Mouse (Mus musculus) mature B cell (primary cell): ENCODE data around the gene Rbfox1.

ENCODE experiments used
- in situ Hi-C: fragments of 300-500 bp; cut with MboI; formaldehyde crosslinking; loops from 2 replicates; pipeline ENCODE4 v1.14.3; 2019

The Rbfox1 gene

DNA sequence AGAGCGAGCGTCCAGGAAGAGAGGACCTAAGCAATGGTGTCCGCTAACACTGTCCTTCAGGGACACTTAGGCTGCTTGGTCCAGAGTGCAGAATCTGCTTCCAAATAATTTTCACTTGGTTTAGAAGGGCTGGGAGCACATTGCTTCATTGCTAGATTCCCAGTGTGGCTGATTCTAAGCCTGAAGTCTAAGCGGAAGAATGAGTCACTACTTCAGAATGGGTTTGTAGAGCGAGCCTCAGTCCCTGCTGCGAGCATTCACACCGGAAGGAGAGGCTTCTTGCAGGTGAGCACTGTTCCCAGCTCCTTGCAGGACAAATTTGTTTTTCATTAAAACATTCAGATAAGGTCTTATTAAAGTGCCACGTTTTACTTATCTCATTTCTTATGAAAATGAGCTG, 1151.8 kb downstream of the Rbfox1 start:
- in situ Hi-C loops: no loop called here

- in situ Hi-C loops: no loop called here
Observed at GRCm38 (mm10) chr16:7038639-7039260, 1153.6 kb downstream of the Rbfox1 start.

DNA sequence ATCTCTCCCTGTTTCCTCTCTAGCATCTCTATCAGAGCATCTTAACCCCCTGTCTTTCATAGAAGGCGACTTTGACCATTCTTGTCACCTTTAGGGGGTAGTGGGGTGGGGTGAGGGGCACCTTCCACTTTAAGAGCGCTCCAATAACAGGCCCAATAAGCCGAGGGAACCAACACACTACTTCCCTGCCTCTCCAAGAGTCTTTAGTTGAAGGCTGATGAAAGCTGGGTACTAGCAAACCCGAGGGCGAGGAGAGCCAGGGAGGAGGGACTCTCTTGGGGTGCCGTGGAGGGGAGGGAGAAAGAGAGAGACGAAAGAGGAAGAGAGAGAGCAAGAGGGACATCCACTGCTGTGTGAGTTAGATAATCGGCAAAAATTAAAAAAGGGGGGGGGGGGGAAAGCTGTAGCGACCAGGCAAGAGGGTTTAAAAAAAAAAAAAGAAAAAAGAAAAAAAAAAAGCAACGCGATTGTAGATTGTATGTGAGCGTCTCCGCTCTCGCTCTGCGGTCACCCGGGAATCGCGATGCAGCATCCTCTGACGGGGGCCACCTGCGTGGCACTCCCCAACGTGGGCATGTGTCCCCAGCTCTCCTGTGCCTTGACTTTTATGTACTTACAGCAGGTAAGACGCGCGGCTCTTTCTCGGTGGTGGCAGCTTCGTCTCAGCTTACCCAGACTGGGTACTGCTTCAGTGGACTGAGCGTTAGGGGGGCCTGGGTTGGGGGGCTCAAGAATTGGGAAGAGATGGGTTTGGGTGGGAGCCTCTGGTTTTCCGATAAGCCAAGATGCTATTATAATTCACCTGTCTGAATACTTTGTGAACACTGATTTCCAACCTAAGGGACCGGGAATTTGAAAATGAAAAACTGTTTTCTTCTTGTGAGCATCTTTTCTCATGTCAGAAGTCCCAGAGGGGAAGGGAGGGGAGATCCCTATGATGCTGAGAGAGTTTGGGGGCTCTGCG, 1154.5 kb downstream of the Rbfox1 start:
- in situ Hi-C loops: no loop called here

- in situ Hi-C loops: no loop called here
Observed at GRCm38 (mm10) chr16:7040691-7041090, 1155.5 kb downstream of the Rbfox1 start.

DNA sequence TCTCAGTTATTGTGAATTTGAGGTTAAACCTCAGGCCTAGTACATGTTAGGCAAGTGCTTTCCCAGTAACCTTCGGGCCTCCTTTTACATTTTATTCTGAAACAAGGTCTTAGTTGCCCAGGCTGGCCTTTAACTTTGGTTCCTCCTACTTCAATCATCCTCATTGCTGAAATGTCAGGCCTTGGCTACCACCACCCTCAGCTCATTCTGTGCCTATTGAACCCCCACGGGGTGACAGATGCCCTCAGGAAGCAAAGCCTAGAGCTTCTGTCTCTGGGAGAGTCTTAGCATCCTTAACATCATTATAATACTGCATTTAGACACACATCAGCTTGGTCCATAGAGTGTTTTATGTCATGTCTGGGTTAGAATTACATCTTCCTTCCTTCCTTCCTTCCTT, 1162.3 kb downstream of the Rbfox1 start:
- in situ Hi-C loops: no loop called here

DNA sequence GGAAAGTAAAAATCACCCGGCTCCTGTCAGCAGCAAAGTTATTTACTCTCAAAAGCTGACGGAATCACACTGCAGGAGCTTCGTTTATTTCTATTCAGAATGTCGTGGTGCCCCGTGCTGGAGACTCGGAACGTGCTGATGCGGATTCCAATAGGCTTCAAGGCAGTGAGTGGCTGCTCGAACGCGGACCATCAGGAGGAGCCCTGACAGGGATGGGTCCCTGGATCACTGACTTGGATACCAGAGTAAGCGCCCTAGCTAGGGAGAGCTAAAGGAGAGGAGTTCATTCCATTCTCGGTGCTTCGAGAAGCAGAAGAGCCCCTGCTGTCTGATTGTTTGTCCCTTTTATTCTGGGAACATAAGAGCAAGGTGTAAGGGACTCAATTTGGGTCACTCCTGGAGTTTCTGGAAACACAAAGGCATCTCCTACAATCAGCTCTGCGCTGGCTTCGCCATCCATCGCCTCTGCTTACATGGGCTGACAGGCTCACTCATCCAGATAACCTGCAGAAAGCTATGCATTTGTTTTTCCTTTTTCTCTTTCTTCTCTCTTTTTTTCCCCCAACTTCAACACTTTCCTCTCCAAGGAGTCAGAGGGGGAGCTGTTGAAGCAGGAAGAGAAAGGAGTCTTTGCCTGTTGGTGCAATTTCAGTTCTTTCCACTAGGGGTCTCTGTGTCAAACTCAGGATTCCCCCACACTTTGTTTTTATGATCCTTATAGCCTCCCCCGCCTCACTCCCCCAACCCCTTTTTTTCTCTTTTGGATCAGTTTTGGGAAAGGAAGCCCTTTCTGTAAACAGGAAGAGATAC, 1164.2 kb downstream of the Rbfox1 start:
- in situ Hi-C loops: no loop called here

- in situ Hi-C loops: no loop called here
Observed at GRCm38 (mm10) chr16:7050945-7051344, 1165.8 kb downstream of the Rbfox1 start.

GRCm38 (mm10) chr16:7051991-7052390, 1166.8 kb downstream of the Rbfox1 start:
- in situ Hi-C loops: no loop called here

DNA sequence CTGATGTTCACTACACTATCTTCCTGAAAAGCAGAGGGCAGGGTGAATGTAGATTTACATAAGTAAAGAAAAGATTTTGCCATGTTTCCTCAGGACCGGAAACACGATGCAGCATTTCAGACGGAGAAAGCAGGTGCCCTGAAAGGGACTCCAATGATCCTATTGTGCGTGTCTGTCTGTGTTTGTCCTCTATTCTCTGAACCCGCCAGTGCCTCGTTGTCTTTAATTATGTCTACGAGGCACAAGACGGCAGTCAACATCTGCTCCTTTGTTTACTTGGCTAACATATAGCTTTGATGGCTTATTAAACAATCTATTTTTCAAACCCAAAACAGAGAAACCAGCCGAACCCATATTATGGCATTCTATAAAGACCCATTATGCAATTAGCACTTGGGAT, 1167.3 kb downstream of the Rbfox1 start:
- in situ Hi-C loops: no loop called here

GRCm38 (mm10) chr16:7057789-7058188, 1172.6 kb downstream of the Rbfox1 start:
- in situ Hi-C loops: no loop called here

DNA sequence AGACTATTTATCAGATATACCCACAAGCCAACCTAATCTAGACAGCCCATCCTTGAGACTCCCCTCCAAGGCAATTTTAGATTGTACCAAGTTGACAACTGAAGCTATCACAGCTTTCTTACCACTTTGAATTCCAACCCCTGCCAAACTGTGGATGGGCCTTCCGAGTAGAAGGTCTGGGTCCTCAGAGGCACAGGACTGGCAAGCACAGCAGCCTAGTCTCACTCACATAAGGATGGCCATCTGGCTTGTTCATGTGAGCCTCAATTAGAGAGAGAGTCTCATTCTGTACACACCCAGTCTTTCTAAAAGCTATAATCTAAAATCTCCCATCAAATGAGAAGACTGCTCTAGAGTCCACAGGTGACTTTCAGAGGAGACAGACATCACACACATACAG, 1173.4 kb downstream of the Rbfox1 start:
- in situ Hi-C loops: no loop called here

DNA sequence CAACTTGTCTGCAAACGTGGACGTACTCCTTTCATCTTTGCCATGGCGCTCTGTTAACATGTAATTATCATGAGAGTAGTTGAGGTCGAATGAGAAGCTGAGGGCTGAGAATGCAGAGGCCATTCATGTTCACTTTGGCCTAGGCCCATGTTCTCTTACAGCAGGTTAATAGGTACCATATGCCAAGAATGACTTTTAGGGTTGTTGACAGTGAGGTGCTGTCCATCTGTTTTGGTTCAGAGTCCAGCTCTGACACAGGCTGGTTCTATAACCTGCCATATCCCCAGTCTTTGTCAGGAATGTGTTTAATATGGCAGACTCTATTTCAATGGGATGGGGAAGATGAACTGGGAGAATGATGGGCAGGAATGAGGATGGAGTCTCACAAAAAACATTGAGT, 1174.4 kb downstream of the Rbfox1 start:
- in situ Hi-C loops: no loop called here

- in situ Hi-C loops: no loop called here
Observed at GRCm38 (mm10) chr16:7060864-7061263, 1175.7 kb downstream of the Rbfox1 start.

- in situ Hi-C loops: no loop called here
Observed at GRCm38 (mm10) chr16:7062512-7062911, 1177.4 kb downstream of the Rbfox1 start.

- in situ Hi-C loops: no loop called here
Observed at GRCm38 (mm10) chr16:7067109-7067508, 1182.0 kb downstream of the Rbfox1 start.

DNA sequence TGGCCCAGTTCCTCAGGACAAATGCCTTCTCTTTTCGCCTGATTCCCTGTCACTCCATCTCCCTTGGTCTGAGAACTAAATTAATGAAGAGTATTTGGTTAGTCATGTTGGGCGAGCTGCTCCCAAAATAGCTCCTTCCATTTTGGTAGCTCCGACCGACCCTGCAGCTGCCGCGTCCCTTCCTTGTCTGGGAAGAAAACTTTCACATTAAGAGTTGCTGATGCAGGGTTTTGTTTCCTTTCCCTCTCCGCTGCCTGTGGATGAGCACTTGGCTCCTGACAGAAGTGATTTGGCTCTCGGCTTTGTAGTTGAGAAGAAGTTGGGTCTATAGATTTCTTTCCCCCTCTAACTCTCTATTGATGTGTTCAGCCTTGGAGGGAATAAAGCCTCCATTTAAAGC, 1184.4 kb downstream of the Rbfox1 start:
- in situ Hi-C loops: no loop called here

DNA sequence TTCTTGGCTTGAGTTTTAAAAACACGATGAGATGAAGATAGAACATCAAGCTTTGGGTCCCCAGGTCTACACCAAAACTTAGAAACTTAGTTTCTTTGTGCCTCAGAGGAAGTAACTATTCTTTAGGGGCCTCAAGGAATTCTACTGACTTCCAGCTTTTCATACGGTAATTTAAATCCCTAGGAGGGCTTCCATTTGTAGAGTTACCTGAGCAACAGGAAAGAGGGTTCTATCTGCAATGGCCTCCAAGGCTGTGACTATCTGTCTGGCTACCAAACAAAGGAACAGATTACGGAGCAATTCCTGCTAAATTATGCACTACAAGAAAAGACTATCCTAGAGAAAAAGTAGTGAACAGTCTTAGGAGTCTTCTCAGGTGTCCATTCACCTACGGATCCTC, 1189.6 kb downstream of the Rbfox1 start:
- in situ Hi-C loops: no loop called here

- in situ Hi-C loops: no loop called here
Observed at GRCm38 (mm10) chr16:7075749-7076148, 1190.6 kb downstream of the Rbfox1 start.

DNA sequence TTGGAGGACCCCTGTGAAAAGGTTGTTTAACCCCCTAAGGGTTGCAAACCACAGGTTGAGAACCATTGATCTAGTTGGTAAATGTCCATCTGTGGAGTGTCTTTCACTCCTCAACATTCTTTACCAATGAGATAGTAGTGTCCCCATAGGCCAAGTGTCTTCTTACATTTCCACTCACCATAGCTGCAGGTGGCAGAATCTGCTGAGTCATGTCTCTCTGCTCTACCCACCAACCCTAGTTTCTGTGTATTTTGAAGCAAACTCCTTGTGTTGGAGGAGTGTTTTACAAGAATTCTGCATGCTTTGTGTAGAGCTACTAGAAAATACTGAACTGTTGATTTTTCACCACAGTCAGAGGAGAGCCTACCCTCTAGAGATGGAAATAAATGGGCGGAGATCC, 1191.2 kb downstream of the Rbfox1 start:
- in situ Hi-C loops: no loop called here

DNA sequence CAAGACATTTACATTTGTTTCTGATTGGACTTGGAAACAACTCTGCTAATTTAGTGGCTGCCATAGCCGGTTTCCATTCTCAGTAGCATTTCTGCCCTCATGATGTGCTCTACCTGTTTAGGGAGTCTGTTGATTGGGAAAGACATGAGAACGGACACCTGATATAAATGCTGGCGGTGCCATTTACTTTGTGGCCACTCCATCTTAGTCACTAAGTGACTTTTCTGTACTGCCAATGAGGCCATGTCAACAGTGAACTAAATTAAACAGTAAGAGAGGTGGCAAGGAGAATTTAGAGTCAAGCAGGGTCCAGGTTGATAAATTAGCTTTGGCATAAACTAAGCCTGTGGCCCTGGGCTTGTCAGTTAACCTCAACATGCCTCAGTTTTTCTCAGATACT, 1191.6 kb downstream of the Rbfox1 start:
- in situ Hi-C loops: no loop called here

GRCm38 (mm10) chr16:7081074-7081568, 1196.0 kb downstream of the Rbfox1 start:
- in situ Hi-C loops: no loop called here

- in situ Hi-C loops: no loop called here
Observed at GRCm38 (mm10) chr16:7081684-7082255, 1196.6 kb downstream of the Rbfox1 start.
